Mouse (Mus musculus): ENCODE results near the gene Clasp1. TPM values are rescaled to one million over a fixed set of nuclear protein-coding genes. Genes with fewer than 3 reads are reported as not detected.

Clasp1 gene
- polyA plus RNA-seq, 1 experiment from 2014 or later = 24.9 TPM

GRCm38 (mm10) chr1:118444420-118444819 lies 55.6 kb downstream of the Clasp1 start:
- Histone ChIP-seq H3K9me3 (ENCODE audit: control insufficient read depth, low read length) (no peaks in the 10 kb centered on the region), H3K27ac (ENCODE audit: low read length) (no peak overlapping the region), H3K4me3 (ENCODE audit: low read length) (no peak overlapping the region), H3K27me3 (replicated peaks; ENCODE audit: control insufficient read depth, insufficient read depth, low read length) (no peaks in the 10 kb centered on the region), H3K4me1 (ENCODE audit: control insufficient read depth, insufficient read depth, low read length) (no peaks in the 10 kb centered on the region; the same call in 1 of the 2 replicates), H3K4me2 (ENCODE audit: low read depth, low read length) (no peak overlapping the region), H3K36me3 (ENCODE audit: control insufficient read depth, insufficient read depth, low read length) (no peaks in the 10 kb centered on the region), H3K9ac (ENCODE audit: low read depth, low read length) (no peak overlapping the region)
- no peak for ATAC-seq
- 80% methylated on average over 7 of the region's 7 CpGs for WGBS

GRCm38 (mm10) chr1:118444988-118445387 lies 56.1 kb downstream of the Clasp1 start:
- Histone ChIP-seq H3K4me1 (ENCODE audit: control insufficient read depth, insufficient read depth, low read length) (no peaks in the 10 kb centered on the region; the same call in 1 of the 2 replicates), H3K27me3 (replicated peaks; ENCODE audit: control insufficient read depth, insufficient read depth, low read length) (no peaks in the 10 kb centered on the region), H3K4me2 (ENCODE audit: low read depth, low read length) (no peak overlapping the region), H3K36me3 (ENCODE audit: control insufficient read depth, insufficient read depth, low read length) (no peaks in the 10 kb centered on the region), H3K4me3 (ENCODE audit: low read length) (no peak overlapping the region), H3K9me3 (ENCODE audit: control insufficient read depth, low read length) (no peaks in the 10 kb centered on the region), H3K27ac (ENCODE audit: low read length) (no peak overlapping the region), H3K9ac (ENCODE audit: low read depth, low read length) (no peak overlapping the region)
- WGBS = 60% methylated on average over 3 of the region's 3 CpGs
- no peak for ATAC-seq

- H3K9ac ChIP-seq (ENCODE audit: low read depth, low read length) = no peak overlapping the region
- 79% methylated on average over 6 of the region's 6 CpGs for WGBS
- no peaks in the 10 kb centered on the region; the same call in 1 of the 2 replicates for H3K4me1 ChIP-seq (ENCODE audit: control insufficient read depth, insufficient read depth, low read length)
- no peaks in the 10 kb centered on the region for H3K36me3 ChIP-seq (ENCODE audit: control insufficient read depth, insufficient read depth, low read length)
- H3K4me3 ChIP-seq (ENCODE audit: low read length) = no peak overlapping the region
- H3K9me3 ChIP-seq (ENCODE audit: control insufficient read depth, low read length) = no peaks in the 10 kb centered on the region
- H3K27ac ChIP-seq (ENCODE audit: low read length) = no peak overlapping the region
- H3K27me3 ChIP-seq (replicated peaks; ENCODE audit: control insufficient read depth, insufficient read depth, low read length) = no peaks in the 10 kb centered on the region
- no peak for ATAC-seq
- H3K4me2 ChIP-seq (ENCODE audit: low read depth, low read length) = no peak overlapping the region
Measured at GRCm38 (mm10) chr1:118445441-118445840, 56.6 kb downstream of the Clasp1 start.

GRCm38 (mm10) chr1:118446006-118446405 lies 57.1 kb downstream of the Clasp1 start:
- no peak overlapping the region for H3K9ac ChIP-seq (ENCODE audit: low read depth, low read length)
- no peaks in the 10 kb centered on the region for H3K9me3 ChIP-seq (ENCODE audit: control insufficient read depth, low read length)
- WGBS = 85% methylated on average over 3 of the region's 3 CpGs
- no peak overlapping the region for H3K4me2 ChIP-seq (ENCODE audit: low read depth, low read length)
- no peaks in the 10 kb centered on the region for H3K27me3 ChIP-seq (replicated peaks; ENCODE audit: control insufficient read depth, insufficient read depth, low read length)
- H3K27ac ChIP-seq (ENCODE audit: low read length) = peak overlapping the region; percentile 49
- no peaks in the 10 kb centered on the region; the same call in 1 of the 2 replicates for H3K4me1 ChIP-seq (ENCODE audit: control insufficient read depth, insufficient read depth, low read length)
- no peaks in the 10 kb centered on the region for H3K36me3 ChIP-seq (ENCODE audit: control insufficient read depth, insufficient read depth, low read length)
- no peak overlapping the region for H3K4me3 ChIP-seq (ENCODE audit: low read length)
- ATAC-seq = no peak

GRCm38 (mm10) chr1:118447131-118447530 lies 58.3 kb downstream of the Clasp1 start:
- 89% methylated on average over 2 of the region's 2 CpGs for WGBS
- ATAC-seq = no peak
- no peaks in the 10 kb centered on the region for H3K36me3 ChIP-seq (ENCODE audit: control insufficient read depth, insufficient read depth, low read length)
- H3K4me2 ChIP-seq (ENCODE audit: low read depth, low read length) = no peak overlapping the region
- H3K4me1 ChIP-seq (ENCODE audit: control insufficient read depth, insufficient read depth, low read length) = no peaks in the 10 kb centered on the region; the same call in 1 of the 2 replicates
- no peaks in the 10 kb centered on the region for H3K9me3 ChIP-seq (ENCODE audit: control insufficient read depth, low read length)
- no peak overlapping the region for H3K27ac ChIP-seq (ENCODE audit: low read length)
- H3K27me3 ChIP-seq (replicated peaks; ENCODE audit: control insufficient read depth, insufficient read depth, low read length) = no peaks in the 10 kb centered on the region
- H3K9ac ChIP-seq (ENCODE audit: low read depth, low read length) = no peak overlapping the region
- no peak overlapping the region for H3K4me3 ChIP-seq (ENCODE audit: low read length)

GRCm38 (mm10) chr1:118448214-118448613 lies 59.4 kb downstream of the Clasp1 start:
- no peak for ATAC-seq
- Histone ChIP-seq H3K9me3 (ENCODE audit: control insufficient read depth, low read length) (no peaks in the 10 kb centered on the region), H3K4me3 (ENCODE audit: low read length) (no peak overlapping the region), H3K27me3 (replicated peaks; ENCODE audit: control insufficient read depth, insufficient read depth, low read length) (no peaks in the 10 kb centered on the region), H3K36me3 (ENCODE audit: control insufficient read depth, insufficient read depth, low read length) (no peaks in the 10 kb centered on the region), H3K9ac (ENCODE audit: low read depth, low read length) (no peak overlapping the region), H3K4me2 (ENCODE audit: low read depth, low read length) (no peak overlapping the region), H3K4me1 (ENCODE audit: control insufficient read depth, insufficient read depth, low read length) (no peaks in the 10 kb centered on the region; the same call in 1 of the 2 replicates), H3K27ac (ENCODE audit: low read length) (peak overlapping the region; percentile 50; the same call in 1 of the 2 replicates)
- WGBS = 91% methylated on average over 1 of the region's 1 CpGs

- H3K27me3 ChIP-seq (replicated peaks; ENCODE audit: control insufficient read depth, insufficient read depth, low read length) = no peaks in the 10 kb centered on the region
- no peak overlapping the region for H3K4me3 ChIP-seq (ENCODE audit: low read length)
- H3K4me2 ChIP-seq (ENCODE audit: low read depth, low read length) = no peak overlapping the region
- peak; percentile 61 for ATAC-seq
- peak overlapping the region; percentile 65 for H3K27ac ChIP-seq (ENCODE audit: low read length)
- H3K36me3 ChIP-seq (ENCODE audit: control insufficient read depth, insufficient read depth, low read length) = no peaks in the 10 kb centered on the region
- WGBS = 82% methylated on average over 3 of the region's 3 CpGs
- H3K4me1 ChIP-seq (ENCODE audit: control insufficient read depth, insufficient read depth, low read length) = no peaks in the 10 kb centered on the region; the same call in 1 of the 2 replicates
- no peak overlapping the region for H3K9ac ChIP-seq (ENCODE audit: low read depth, low read length)
- H3K9me3 ChIP-seq (ENCODE audit: control insufficient read depth, low read length) = no peaks in the 10 kb centered on the region
Measured at GRCm38 (mm10) chr1:118450891-118451450, 62.1 kb downstream of the Clasp1 start.

GRCm38 (mm10) chr1:118453577-118453976 lies 64.7 kb downstream of the Clasp1 start:
- no peak overlapping the region for H3K4me3 ChIP-seq (ENCODE audit: low read length)
- no peaks in the 10 kb centered on the region for H3K27me3 ChIP-seq (replicated peaks; ENCODE audit: control insufficient read depth, insufficient read depth, low read length)
- H3K9ac ChIP-seq (ENCODE audit: low read depth, low read length) = no peak overlapping the region
- H3K9me3 ChIP-seq (ENCODE audit: control insufficient read depth, low read length) = no peaks in the 10 kb centered on the region
- WGBS = 89% methylated on average over 4 of the region's 4 CpGs
- ATAC-seq = no peak
- no peak overlapping the region for H3K4me2 ChIP-seq (ENCODE audit: low read depth, low read length)
- peaks cover 18% of the 10 kb centered on the region for H3K4me1 ChIP-seq (ENCODE audit: control insufficient read depth, insufficient read depth, low read length)
- H3K36me3 ChIP-seq (ENCODE audit: control insufficient read depth, insufficient read depth, low read length) = no peaks in the 10 kb centered on the region
- H3K27ac ChIP-seq (ENCODE audit: low read length) = no peak overlapping the region

GRCm38 (mm10) chr1:118454817-118455216 lies 66.0 kb downstream of the Clasp1 start:
- ATAC-seq = no peak
- no peak overlapping the region for H3K9ac ChIP-seq (ENCODE audit: low read depth, low read length)
- H3K4me1 ChIP-seq (ENCODE audit: control insufficient read depth, insufficient read depth, low read length) = peaks cover 21% of the 10 kb centered on the region
- no peaks in the 10 kb centered on the region for H3K27me3 ChIP-seq (replicated peaks; ENCODE audit: control insufficient read depth, insufficient read depth, low read length)
- no peaks in the 10 kb centered on the region for H3K9me3 ChIP-seq (ENCODE audit: control insufficient read depth, low read length)
- H3K4me2 ChIP-seq (ENCODE audit: low read depth, low read length) = no peak overlapping the region
- H3K4me3 ChIP-seq (ENCODE audit: low read length) = no peak overlapping the region
- H3K27ac ChIP-seq (ENCODE audit: low read length) = no peak overlapping the region
- H3K36me3 ChIP-seq (ENCODE audit: control insufficient read depth, insufficient read depth, low read length) = no peaks in the 10 kb centered on the region
- WGBS = 97% methylated on average over 4 of the region's 4 CpGs
